Mouse (Mus musculus) inflammation-experienced regulatory T-cells, adult 6 months (primary cell): ENCODE results near the gene Nhsl1. TPM values are rescaled to one million over a fixed set of nuclear protein-coding genes. Genes with fewer than 3 reads are reported as not detected.

Source experiments
- ATAC-seq: one replicate; pipeline ENCODE4 v1.8.0; 2017
- polyA plus RNA-seq, 3 experiments: library from polyadenylated mRNA; unstranded; fragments of 100-300 nt; shearing (Covaris generic); gene quantifications; one replicate each; pipeline ENCODE4 v1.2.1; 2017

The Nhsl1 gene
- polyA plus RNA-seq, 3 experiments from 2014 or later = 1.4 to 2.2 TPM; not detected in 1

- ATAC-seq = no peak
These were observed 28.4 kb downstream of the Nhsl1 start for GRCm38 (mm10) chr10:18347231-18347630.

- ATAC-seq = no peak
These were observed 32.0 kb downstream of the Nhsl1 start for GRCm38 (mm10) chr10:18350781-18351180.

DNA sequence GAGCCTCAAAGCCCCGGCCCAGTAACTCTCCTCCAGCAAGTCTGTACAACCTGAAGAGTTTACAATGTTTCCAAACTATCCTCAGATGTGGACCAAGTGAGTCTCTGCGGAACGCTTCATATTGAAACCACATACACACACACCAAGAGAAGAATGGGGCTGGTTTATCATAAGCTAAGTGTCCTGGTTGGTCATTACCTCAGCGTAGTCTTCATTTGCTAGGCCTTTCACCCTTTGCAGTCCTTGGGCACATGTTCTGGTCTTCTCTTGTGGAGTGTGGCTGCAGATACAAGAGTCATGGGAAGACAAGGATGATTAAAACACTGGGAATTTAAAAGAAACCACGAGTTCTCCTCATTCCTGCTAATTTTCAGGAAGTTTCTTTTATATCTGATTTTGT lies 34.2 kb downstream of the Nhsl1 start:
- no peak for ATAC-seq

- no peak for ATAC-seq
These were observed 35.3 kb downstream of the Nhsl1 start for GRCm38 (mm10) chr10:18354103-18354502.

- no peak for ATAC-seq
These were observed 37.7 kb downstream of the Nhsl1 start for GRCm38 (mm10) chr10:18356461-18356860.

- no peak for ATAC-seq
These were observed 38.4 kb downstream of the Nhsl1 start for GRCm38 (mm10) chr10:18357212-18357611.

DNA sequence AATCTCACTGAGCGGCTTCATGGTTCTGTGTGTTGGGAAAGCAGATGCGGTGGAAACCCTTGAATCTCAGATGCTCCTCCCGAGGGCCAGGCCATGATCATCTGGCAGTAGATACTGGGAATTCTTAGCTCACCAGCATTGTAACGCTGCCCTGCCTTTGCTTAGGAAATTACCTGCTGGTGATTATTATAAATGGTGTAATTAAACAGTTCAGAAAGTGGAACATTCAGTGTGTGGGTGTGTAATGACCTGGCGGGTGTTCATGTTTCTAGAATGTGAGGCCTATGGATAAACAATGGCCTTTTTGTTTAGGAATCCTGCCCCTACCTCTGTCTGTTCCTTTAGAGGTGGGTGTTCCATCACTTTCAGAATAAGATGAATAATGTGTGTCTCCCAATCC lies 39.7 kb downstream of the Nhsl1 start:
- no peak for ATAC-seq

DNA sequence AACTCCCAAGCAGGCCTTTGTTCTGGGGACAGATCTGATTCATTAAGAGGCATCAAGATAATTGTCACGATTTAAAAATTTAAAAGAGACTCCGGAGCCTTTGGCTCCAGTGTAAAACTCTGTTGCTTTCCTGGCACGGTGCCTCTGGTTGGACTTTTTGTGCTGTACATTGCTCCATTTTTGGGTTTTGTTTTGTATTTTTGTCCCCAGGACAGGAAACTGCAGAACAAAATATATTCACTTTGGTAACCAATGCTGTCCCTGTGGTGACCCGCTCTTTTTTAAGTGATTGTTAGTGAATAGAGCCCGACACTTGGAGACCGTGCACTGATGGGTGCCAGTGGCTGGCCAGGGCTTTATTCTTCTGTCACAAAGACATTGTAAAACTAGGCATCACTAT lies 41.4 kb downstream of the Nhsl1 start:
- ATAC-seq = no peak

GRCm38 (mm10) chr10:18365432-18365831 lies 46.6 kb downstream of the Nhsl1 start:
- ATAC-seq = no peak

DNA sequence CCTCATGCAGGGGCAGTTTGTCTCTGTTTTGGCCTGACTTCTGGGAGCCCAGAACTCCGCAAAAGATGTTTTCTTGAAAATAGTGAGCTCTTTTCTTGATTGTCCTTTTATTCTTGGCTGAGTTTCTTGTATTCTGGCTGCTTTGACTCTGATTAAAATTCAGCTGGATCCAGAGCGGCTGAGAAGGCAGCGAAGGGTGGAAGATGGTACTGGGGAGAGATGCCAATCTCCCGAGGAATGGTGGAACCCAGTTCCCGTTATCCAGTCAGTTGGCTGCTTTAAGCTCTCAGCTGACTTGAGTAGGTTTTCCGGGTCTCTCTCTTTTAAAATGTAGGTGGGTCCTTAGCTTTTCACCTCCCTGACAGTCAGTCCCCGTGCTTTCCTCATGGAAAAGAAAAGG lies 47.9 kb downstream of the Nhsl1 start:
- no peak for ATAC-seq

DNA sequence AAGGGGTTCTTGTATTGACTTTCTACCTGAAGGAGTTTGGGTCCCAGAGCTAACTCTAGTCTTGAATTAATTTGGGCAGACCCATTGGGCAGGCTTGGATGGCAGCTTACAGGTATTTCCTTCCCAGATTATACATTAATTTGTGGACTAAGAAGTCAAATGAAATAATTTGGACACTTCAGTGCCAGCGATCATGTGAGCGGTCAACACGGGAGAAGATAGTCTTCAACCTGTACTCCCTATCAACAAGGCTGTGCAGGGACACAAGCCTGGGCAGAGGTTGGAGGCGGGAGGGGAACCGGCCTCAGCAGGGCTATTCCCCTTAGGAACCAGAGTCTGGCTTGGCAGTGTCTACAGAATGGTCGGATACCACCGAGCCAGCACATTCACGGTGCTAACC lies 49.3 kb downstream of the Nhsl1 start:
- ATAC-seq = no peak

- ATAC-seq = no peak
These were observed 51.9 kb downstream of the Nhsl1 start for GRCm38 (mm10) chr10:18370475-18371286.

- no peak for ATAC-seq
These were observed 53.1 kb downstream of the Nhsl1 start for GRCm38 (mm10) chr10:18371866-18372265.

DNA sequence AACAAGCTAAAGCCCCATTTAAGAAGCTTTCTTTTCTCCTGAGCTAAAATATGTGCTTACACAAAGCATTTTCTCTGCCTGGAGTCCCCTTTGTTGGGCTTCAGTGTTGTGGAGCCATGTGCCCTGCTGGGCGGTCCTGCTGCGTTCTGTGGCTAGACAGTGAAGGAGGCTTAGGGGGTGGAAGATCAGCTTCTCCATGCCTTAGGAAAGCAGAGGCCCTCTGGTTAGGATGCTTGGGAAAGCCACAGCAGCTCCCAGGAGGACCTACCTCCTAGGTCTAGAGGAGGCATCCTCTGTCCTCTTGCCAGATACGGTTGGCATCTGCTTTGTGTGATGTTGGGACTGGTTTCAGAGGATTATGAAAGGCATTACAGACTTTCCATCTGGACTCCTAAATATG lies 56.5 kb downstream of the Nhsl1 start:
- ATAC-seq = no peak

- no peak for ATAC-seq
These were observed 66.0 kb downstream of the Nhsl1 start for GRCm38 (mm10) chr10:18384766-18385165.

DNA sequence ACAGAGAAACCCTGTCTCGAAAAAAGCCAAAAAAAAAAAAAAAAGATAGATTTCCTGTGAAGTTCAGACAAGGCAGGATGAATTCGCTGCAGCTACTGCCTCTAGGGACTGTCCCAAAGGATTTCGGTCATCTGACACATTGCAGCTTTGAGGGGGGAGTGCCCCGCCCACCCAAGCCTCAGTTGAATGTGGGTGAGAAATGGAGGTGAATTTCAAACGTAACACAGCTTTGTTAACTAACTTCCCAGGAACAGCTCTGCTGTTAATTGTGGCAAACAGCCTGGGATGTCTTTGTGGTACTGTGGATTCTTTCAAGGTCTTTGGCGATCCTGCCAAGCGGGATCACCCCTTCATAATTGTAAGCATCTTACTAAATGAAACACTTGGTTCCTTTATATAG lies 67.4 kb downstream of the Nhsl1 start:
- ATAC-seq = no peak

DNA sequence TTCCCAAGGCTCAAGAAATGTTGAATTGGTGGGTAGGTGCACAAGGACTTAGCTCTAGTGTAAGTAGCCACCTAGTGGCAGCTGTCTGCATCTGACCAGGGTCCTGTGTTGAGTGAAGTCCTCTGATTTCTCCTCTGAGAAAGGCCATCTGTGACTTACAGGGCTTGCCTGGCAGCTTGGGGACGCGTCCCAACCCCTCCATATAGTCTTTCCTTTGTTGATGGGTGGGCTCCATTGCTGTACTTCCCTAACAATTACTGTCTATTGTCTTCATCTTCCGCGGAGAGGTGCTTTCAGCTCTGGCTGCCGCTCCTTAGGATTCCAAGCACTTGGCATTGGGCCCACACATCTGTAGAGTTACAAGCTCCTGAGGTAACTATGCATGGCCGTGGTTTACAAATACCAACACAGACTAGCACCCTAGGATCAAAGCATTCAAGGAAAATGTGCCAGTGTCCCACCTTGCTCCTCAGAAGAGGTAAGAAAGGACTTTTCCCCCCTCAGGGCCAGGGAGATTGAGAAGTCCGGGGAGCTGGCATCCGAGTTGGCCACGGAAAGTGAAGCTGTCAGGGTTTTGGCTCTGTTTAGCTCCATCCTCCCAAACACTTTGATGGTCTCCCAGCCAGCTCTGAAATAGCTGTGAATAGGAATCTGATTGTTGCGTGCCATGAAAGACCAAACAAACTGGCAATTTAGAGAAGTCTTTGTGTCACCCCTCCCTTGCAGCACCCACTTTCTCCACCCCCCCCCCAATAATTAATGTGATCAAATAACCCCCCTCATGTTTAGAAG lies 70.2 kb downstream of the Nhsl1 start:
- ATAC-seq = no peak

GRCm38 (mm10) chr10:18390004-18390403 lies 71.2 kb downstream of the Nhsl1 start:
- no peak for ATAC-seq

DNA sequence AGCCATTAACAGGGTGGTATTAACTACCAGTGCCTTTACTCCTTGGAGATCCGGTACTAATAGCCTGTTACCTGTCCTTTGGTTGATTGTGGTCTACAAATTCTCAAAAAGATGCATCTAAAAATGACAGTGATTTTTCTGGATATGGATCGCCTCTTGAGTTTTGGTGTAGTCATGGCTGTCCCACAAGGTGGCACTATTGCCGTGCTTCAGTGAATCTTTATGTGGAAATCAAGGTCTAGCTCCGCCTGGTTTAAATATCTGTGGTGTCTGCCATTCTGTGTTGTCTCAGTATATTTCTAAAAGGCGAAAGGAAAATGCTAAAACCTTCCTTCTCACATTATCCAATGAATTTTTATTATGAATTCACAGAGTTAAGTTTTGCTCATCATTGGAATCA lies 72.8 kb downstream of the Nhsl1 start:
- ATAC-seq = no peak

- no peak for ATAC-seq
These were observed 73.5 kb downstream of the Nhsl1 start for GRCm38 (mm10) chr10:18392268-18392667.

DNA sequence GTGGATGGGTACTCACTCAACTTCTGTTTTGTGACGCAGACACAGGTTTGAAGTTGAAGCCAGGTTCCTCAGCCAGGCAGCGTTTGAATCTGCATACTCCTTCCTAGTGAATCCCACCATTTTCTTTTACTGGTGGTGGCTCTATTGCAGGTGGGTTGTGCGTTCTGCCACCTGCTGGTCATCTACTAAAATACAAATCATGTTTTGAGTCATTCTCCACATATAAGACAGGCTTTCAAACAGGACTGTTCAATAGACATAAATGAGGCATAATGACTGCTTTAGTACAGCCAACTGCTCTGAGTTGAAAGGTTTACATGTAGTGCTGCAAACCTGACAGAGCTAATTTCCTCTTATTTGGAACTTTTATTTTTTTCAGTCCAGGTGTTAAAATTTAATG lies 75.0 kb downstream of the Nhsl1 start:
- no peak for ATAC-seq

- ATAC-seq = no peak
These were observed 75.5 kb downstream of the Nhsl1 start for GRCm38 (mm10) chr10:18394270-18394669.

GRCm38 (mm10) chr10:18400089-18400644 lies 81.4 kb downstream of the Nhsl1 start:
- ATAC-seq = no peak

- ATAC-seq = no peak
These were observed 82.2 kb downstream of the Nhsl1 start for GRCm38 (mm10) chr10:18400998-18401397.
